Mouse (Mus musculus): ENCODE results near the gene Olfr159. TPM values are rescaled to one million over a fixed set of nuclear protein-coding genes. Genes with fewer than 3 reads are reported as not detected.

The Olfr159 gene
- polyA plus RNA-seq, 1 experiment from 2014 or later, result not detected

DNA sequence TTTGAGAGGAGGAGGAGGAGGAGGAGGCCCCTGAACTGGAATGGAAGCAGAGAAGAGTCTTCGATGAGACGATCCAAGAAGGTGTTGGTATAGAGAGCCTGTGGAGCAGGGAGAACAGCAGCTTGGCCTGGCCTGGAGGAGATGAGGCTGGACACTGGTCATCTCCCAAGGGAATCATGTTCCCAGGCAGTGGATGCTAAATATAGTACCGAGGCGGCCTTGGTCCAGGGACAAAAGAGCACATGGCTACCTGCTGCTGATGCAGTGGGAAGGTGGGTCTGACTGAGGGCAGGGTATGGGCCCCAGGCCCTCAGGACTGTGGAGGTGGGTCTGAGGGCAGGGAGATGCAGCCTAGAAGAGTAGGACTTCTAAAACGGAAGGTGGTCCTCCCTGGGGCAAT lies 37.6 kb downstream of the Olfr159 start:
- Histone ChIP-seq H3K4me1 (ENCODE audit: control insufficient read depth, insufficient read depth, low read length) (no peaks in the 10 kb centered on the region), H3K27me3 (ENCODE audit: control insufficient read depth, insufficient read depth, low read length) (no peaks in the 10 kb centered on the region), H3K27ac (ENCODE audit: low read depth, low read length) (no peak overlapping the region), H3K9ac (replicated peaks; ENCODE audit: low read depth, low read length) (no peak overlapping the region), H3K4me2 (ENCODE audit: low read depth, low read length) (no peak overlapping the region), H3K4me3 (ENCODE audit: low read depth, low read length) (no peak overlapping the region), H3K36me3 (ENCODE audit: control insufficient read depth, insufficient read depth, low read length) (no peaks in the 10 kb centered on the region), H3K9me3 (ENCODE audit: control insufficient read depth, low read length) (no peaks in the 10 kb centered on the region)
- 88% methylated on average over 5 of the region's 5 CpGs for WGBS
- ATAC-seq (ENCODE audit: low read depth), result no peak

- ATAC-seq (ENCODE audit: low read depth), result no peak
- Histone ChIP-seq H3K27me3 (ENCODE audit: control insufficient read depth, insufficient read depth, low read length) (no peaks in the 10 kb centered on the region), H3K4me3 (ENCODE audit: low read depth, low read length) (no peak overlapping the region), H3K4me1 (ENCODE audit: control insufficient read depth, insufficient read depth, low read length) (no peaks in the 10 kb centered on the region), H3K9me3 (ENCODE audit: control insufficient read depth, low read length) (no peaks in the 10 kb centered on the region), H3K9ac (replicated peaks; ENCODE audit: low read depth, low read length) (no peak overlapping the region), H3K36me3 (ENCODE audit: control insufficient read depth, insufficient read depth, low read length) (no peaks in the 10 kb centered on the region), H3K4me2 (ENCODE audit: low read depth, low read length) (no peak overlapping the region), H3K27ac (ENCODE audit: low read depth, low read length) (no peak overlapping the region)
- WGBS, result 22% methylated on average over 1 of the region's 1 CpGs
These were observed 38.6 kb downstream of the Olfr159 start for GRCm38 (mm10) chr4:43732171-43732570.

DNA sequence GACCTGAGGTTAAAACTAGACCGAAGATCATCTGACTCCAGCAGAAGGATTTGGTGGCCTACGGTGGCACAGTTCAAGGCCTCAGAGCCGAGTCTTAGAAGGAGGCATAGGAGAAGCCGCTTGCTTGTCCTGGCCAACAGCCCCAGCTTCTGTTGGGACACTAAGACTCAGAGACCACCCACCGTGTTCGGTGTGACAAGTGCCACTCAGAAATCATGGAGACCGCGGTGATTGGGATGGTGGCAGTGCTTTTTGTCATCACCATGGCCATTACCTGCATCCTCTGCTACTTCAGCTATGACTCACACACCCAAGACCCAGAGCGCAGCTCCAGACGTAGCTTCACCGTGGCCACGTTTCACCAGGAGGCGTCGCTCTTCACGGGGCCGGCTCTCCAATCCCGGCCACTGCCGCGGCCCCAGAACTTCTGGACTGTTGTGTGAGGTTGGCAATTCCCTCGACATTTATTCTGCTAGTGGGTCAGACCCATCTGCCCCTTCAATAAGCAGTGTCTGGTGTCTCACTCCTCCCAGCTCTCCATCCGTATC lies 40.0 kb downstream of the Olfr159 start:
- Histone ChIP-seq H3K27me3 (ENCODE audit: control insufficient read depth, insufficient read depth, low read length) (no peaks in the 10 kb centered on the region), H3K27ac (ENCODE audit: low read depth, low read length) (no peak overlapping the region), H3K4me2 (ENCODE audit: low read depth, low read length) (no peak overlapping the region), H3K36me3 (ENCODE audit: control insufficient read depth, insufficient read depth, low read length) (no peaks in the 10 kb centered on the region), H3K4me3 (ENCODE audit: low read depth, low read length) (no peak overlapping the region), H3K9ac (replicated peaks; ENCODE audit: low read depth, low read length) (no peak overlapping the region), H3K4me1 (ENCODE audit: control insufficient read depth, insufficient read depth, low read length) (no peaks in the 10 kb centered on the region), H3K9me3 (ENCODE audit: control insufficient read depth, low read length) (no peaks in the 10 kb centered on the region)
- no peak for ATAC-seq (ENCODE audit: low read depth)
- WGBS, result 73% methylated on average over 21 of the region's 21 CpGs

GRCm38 (mm10) chr4:43729794-43730550 lies 40.8 kb downstream of the Olfr159 start, which contains the start of gene Spaar:
TSS of gene Spaar (plus strand) at chr4:43730034.
- Histone ChIP-seq H3K27ac (ENCODE audit: low read depth, low read length) (no peak within 1 kb of the TSS), H3K4me2 (ENCODE audit: low read depth, low read length) (no peak within 1 kb of the TSS), H3K27me3 (ENCODE audit: control insufficient read depth, insufficient read depth, low read length) (no peaks in the 10 kb centered on the region), H3K9me3 (ENCODE audit: control insufficient read depth, low read length) (no peaks in the 10 kb centered on the region), H3K36me3 (ENCODE audit: control insufficient read depth, insufficient read depth, low read length) (no peaks in the 10 kb centered on the region), H3K4me1 (ENCODE audit: control insufficient read depth, insufficient read depth, low read length) (no peaks in the 10 kb centered on the region), H3K4me3 (ENCODE audit: low read depth, low read length) (no peak within 1 kb of the TSS), H3K9ac (replicated peaks; ENCODE audit: low read depth, low read length) (no peak within 1 kb of the TSS)
- 67% methylated on average over 14 of the region's 14 CpGs for WGBS
- ATAC-seq (ENCODE audit: low read depth), result no peak

DNA sequence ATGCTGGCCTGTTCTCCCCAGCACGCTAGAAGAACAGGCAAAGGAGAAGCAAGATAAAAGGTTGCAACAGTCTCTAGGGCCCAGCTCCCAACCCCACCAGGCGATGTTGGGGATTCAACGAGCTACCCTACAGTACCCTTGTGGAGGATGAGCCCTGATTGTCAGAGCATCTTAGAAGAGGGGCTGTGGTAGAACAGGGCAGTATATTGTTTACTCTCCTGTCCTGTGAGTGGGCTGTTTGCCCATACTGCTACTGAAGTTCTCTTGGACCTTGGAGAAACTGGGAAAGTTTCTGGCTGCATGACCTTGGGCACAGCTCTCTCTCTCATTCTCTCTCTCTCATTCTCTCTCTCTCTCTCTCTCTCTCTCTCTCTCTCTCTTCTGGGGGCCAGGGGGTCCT lies 41.7 kb downstream of the Olfr159 start:
- 72% methylated on average over 3 of the region's 3 CpGs for WGBS
- no peaks in the 10 kb centered on the region for H3K9me3 ChIP-seq (ENCODE audit: control insufficient read depth, low read length)
- H3K4me3 ChIP-seq (ENCODE audit: low read depth, low read length), result no peak overlapping the region
- no peaks in the 10 kb centered on the region for H3K4me1 ChIP-seq (ENCODE audit: control insufficient read depth, insufficient read depth, low read length)
- H3K36me3 ChIP-seq (ENCODE audit: control insufficient read depth, insufficient read depth, low read length), result no peaks in the 10 kb centered on the region
- no peak for ATAC-seq (ENCODE audit: low read depth)
- H3K4me2 ChIP-seq (ENCODE audit: low read depth, low read length), result no peak overlapping the region
- H3K9ac ChIP-seq (replicated peaks; ENCODE audit: low read depth, low read length), result no peak overlapping the region
- H3K27me3 ChIP-seq (ENCODE audit: control insufficient read depth, insufficient read depth, low read length), result no peaks in the 10 kb centered on the region
- H3K27ac ChIP-seq (ENCODE audit: low read depth, low read length), result no peak overlapping the region

DNA sequence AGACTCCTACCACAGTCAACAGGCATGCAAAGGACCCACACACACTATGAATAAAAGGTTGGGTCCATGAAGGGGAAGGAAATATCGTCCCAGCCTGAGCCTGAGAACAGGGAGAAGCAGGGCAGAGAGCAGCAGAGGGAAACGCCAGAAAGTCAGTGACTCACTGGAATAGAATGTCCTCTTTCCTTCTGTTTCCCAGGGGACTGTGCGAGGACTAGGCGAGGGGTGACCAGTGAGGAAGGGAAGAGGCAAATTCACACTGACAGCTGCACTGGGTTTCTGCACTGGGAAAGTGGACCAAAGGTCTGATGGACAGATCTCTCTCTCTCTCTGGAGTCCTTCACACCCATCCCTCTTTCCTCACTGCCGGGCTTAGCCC lies 42.2 kb downstream of the Olfr159 start:
- no peak for ATAC-seq (ENCODE audit: low read depth)
- no peak overlapping the region for H3K4me3 ChIP-seq (ENCODE audit: low read depth, low read length)
- H3K27me3 ChIP-seq (ENCODE audit: control insufficient read depth, insufficient read depth, low read length), result no peaks in the 10 kb centered on the region
- H3K4me1 ChIP-seq (ENCODE audit: control insufficient read depth, insufficient read depth, low read length), result no peaks in the 10 kb centered on the region
- H3K9me3 ChIP-seq (ENCODE audit: control insufficient read depth, low read length), result no peaks in the 10 kb centered on the region
- H3K36me3 ChIP-seq (ENCODE audit: control insufficient read depth, insufficient read depth, low read length), result no peaks in the 10 kb centered on the region
- no peak overlapping the region for H3K4me2 ChIP-seq (ENCODE audit: low read depth, low read length)
- H3K9ac ChIP-seq (replicated peaks; ENCODE audit: low read depth, low read length), result no peak overlapping the region
- 67% methylated on average over 5 of the region's 5 CpGs for WGBS
- H3K27ac ChIP-seq (ENCODE audit: low read depth, low read length), result no peak overlapping the region

DNA sequence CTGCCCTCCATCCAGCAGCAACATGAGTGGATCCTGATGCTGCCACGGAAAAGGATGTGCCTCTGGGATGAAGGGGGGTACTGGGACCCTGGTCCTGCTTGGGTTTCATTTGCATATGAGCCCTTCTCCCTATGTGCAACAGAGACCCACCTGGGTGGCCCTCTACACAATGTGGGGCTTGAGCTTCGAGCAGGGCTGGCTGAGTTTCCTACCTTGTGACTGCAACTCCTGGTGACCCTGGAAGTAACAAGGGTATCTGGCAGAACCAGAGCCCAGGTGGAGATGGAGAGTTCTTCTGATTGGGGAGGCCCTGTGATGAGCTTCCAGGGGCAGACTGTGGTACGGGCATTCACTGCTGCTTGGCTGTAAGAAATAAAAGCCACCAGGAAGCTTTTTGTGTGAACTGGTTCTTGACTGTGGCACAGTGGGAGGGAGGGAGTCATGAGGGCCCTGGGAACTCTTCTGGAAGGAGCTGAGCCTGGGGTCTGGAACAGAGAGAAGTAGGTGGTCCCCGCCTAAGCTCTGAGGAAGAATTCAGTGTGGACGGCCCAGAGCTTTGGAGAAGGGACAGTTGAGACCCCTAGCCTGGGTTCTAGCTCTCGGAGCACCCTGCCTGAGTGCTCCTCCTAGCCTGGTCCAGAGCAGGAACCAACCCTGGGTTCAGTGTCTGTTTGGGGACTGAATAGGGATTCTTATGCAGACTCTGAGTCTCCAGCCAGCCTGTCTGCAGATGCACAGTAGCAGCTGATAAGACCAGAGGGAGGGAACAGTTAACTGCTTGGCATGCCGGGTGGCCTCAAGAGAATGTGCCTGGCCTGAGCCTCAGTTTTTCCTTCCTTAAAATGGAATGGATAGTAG lies 42.9 kb downstream of the Olfr159 start:
- Histone ChIP-seq H3K27me3 (ENCODE audit: control insufficient read depth, insufficient read depth, low read length) (no peaks in the 10 kb centered on the region), H3K27ac (ENCODE audit: low read depth, low read length) (no peak overlapping the region)
- 74% methylated on average over 7 of the region's 7 CpGs for WGBS

DNA sequence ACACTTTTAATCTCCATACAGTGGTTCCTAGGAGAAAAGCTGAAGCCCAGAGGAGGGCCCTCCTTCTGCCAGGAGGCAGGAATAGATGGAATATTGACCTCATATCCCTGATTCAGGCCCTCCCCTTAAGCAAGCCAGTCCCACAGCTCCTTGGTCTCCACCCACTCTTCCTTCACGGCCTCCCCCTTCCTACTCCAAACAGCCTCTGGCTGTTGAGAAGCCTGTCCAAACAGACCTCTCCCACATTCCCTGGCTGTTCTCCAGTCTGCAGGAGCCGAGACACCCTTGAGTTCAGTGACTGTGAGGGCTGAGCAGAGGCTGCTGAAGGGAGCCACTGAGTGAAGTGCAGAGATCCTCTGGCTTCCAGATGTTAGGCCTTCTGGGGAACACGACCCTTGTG lies 43.8 kb downstream of the Olfr159 start, which contains the start of gene Hrct1:
Hrct1 (plus strand) TSS at position 194 of the 400 bp plus-strand sequence.
- Histone ChIP-seq H3K4me3 (ENCODE audit: low read depth, low read length) (no peak within 1 kb of the TSS), H3K9me3 (ENCODE audit: control insufficient read depth, low read length) (no peaks in the 10 kb centered on the region), H3K36me3 (ENCODE audit: control insufficient read depth, insufficient read depth, low read length) (no peaks in the 10 kb centered on the region), H3K27ac (ENCODE audit: low read depth, low read length) (no peak within 1 kb of the TSS), H3K4me2 (ENCODE audit: low read depth, low read length) (no peak within 1 kb of the TSS), H3K27me3 (ENCODE audit: control insufficient read depth, insufficient read depth, low read length) (no peaks in the 10 kb centered on the region), H3K4me1 (ENCODE audit: control insufficient read depth, insufficient read depth, low read length) (no peaks in the 10 kb centered on the region), H3K9ac (replicated peaks; ENCODE audit: low read depth, low read length) (no peak within 1 kb of the TSS)
- 58% methylated on average over 3 of the region's 3 CpGs for whole genome bisulfite sequencing
- ATAC-seq (ENCODE audit: low read depth), result no peak

More for the DNA sequence above, 42.9 kb downstream of the Olfr159 start:
- no peak for ATAC-seq (ENCODE audit: low read depth)
- Histone ChIP-seq H3K4me1 (ENCODE audit: control insufficient read depth, insufficient read depth, low read length) (no peaks in the 10 kb centered on the region), H3K4me3 (ENCODE audit: low read depth, low read length) (no peak overlapping the region), H3K9ac (replicated peaks; ENCODE audit: low read depth, low read length) (no peak overlapping the region), H3K36me3 (ENCODE audit: control insufficient read depth, insufficient read depth, low read length) (no peaks in the 10 kb centered on the region), H3K9me3 (ENCODE audit: control insufficient read depth, low read length) (no peaks in the 10 kb centered on the region), H3K4me2 (ENCODE audit: low read depth, low read length) (no peak overlapping the region)
